Mouse (Mus musculus) Patski (cell line): ENCODE measurements around the gene Etv3. TPM values are rescaled to one million over a fixed set of nuclear protein-coding genes. Genes with fewer than 3 reads are reported as not detected.
"Not testable (repeated sequence)": the region's sequence is repeated elsewhere in the genome, so short reads cannot be mapped to it uniquely, and the experiment has no call there.

Source experiments
- ATAC-seq: fragments of 100-300 bp; one replicate; pipeline ENCODE4 v1.8.0; 2021
- CTCF ChIA-PET: fragments of 350-600 bp; sonication (Branson Sonifier 250); formaldehyde crosslinking; loops from one replicate; lab custom pipeline; 2022; ENCODE audit warnings: inconsistent platforms; lab: Charles Lee
- POLR2A ChIA-PET: fragments of 350-600 bp; sonication (Branson Sonifier 250); formaldehyde crosslinking; loops from one replicate; lab custom pipeline; 2022; ENCODE audit warnings: antibody characterized with exemption, inconsistent platforms; lab: Charles Lee
- DNase-seq: peaks from one replicate; pipeline ENCODE4 v3.0.0-alpha.2; 2011; ENCODE audit warnings: low read depth, low spot score
- H3K27me3 ChIP-seq: fragments of 371-371 bp; one replicate; pipeline ENCODE4 v1.5.1; 2021
- CTCF ChIP-seq: fragments of 100-300 bp; IDR thresholded peaks from one replicate; pipeline ENCODE4 v1.5.1; 2021
- in situ Hi-C: fragments of 300-500 bp; cut with MboI; formaldehyde crosslinking; loops from 3 replicates; pipeline ENCODE4 v1.11.1; 2018; ENCODE audit warnings: low pct_unique_long_range_greater_than_20kb, mixed read lengths
- polyA plus RNA-seq: library from polyadenylated mRNA; unstranded; gene quantifications from one replicate; pipeline ENCODE4 v1.2.3, GENCODE M21; 2021

Gene Etv3
- polyA plus RNA-seq, 1 experiment from 2014 or later: 17.7 TPM

DNA sequence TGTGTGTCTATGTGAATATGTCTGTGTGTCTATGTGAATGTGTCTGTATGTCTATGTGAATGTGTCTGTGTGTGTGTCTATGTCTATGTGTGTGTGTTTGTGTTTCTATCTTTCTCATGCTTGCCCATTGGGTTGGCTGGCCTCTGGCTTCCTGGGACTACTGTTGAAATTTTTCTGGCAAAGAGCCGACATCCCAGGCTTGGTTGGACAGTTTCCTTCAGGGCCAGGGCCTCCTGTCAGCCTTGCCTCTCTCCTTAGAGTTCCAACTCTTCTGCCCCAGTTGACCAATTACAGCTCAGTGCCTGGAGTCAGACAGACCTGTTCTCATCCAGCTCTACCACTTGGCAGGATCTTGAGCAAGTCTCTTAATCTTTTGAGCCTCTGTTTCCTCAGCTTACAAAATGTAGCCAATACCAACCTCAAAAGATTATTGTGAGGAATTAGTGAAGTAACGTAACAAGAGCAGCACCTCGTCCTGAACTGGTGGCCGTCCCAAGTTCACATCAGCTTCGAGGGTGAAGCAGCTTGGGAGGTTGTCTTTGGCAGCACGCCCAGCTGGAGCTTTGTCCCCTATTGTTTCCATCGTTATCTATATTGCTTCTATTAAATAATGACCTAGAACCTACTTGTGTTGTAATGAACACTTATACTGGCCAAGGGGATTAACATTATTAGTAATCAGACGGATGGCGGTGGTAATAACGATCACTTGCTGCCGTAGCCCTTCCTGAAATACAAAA lies 28.2 kb downstream of the Etv3 start:
- ChIA-PET POLR2A (no interaction called here), CTCF (interaction anchor here (1.2 to 1.5 kb wide), 2 partner anchors 9 to 50 kb away, joined by 3 read pairs; no protein-coding TSS in a partner anchor)
- no peak for TF ChIP-seq CTCF
- ATAC-seq (peak; percentile 5), DNase-seq (no peak)
- H3K27me3 ChIP-seq: peaks cover 6% of the 10 kb centered on the region
- in situ Hi-C loops: loop anchor here (5.0 to 10.0 kb wide), 2 partner anchors 49 to 221 kb away; no protein-coding TSS in a partner anchor

DNA sequence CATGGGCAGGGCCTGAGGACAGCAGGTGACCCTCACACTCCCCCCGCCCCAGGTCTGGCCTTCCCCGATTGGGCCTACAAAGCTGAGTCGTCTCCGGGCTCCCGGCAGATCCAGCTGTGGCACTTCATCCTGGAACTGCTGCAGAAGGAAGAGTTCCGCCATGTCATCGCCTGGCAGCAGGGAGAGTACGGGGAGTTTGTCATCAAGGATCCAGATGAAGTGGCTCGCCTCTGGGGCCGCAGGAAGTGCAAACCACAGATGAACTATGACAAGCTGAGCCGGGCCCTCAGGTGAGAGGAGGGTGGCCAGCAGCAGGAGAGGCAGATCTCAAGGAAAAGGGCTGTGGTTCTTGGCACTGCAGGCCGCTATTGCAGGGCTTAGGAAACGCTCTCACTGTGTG lies 29.7 kb downstream of the Etv3 start:
- POLR2A ChIA-PET, H3K27me3 ChIP-seq, DNase-seq, ATAC-seq: not testable (repeated sequence)
- in situ Hi-C loops: loop anchor here (5.0 to 10.0 kb wide), 3 partner anchors 50 to 313 kb away; no protein-coding TSS in a partner anchor
- CTCF ChIA-PET: interaction anchor here (0.9 to 1.9 kb wide), 2 partner anchors 10 to 50 kb away, joined by 3 to 8 read pairs; no protein-coding TSS in a partner anchor

DNA sequence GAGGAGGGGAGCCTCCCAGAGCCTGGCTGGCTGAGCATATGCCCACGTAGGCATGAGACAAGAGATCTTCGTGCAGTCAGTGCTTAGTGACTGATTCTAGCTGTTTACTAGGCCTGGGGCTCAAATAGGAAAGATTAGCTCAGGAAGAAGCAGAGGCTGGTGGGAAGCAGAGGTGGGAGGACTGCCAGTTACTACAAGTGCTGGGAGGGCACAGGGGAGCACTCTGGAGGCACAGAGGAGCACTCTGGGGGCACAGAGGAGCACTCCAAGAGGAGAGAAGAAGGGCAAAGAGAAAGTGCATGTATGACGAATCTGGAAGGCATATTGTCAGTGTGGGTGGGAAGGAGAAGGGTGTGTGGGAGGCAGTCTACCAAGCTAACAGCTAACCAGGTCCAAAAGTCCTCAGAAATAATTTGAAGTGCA lies 30.9 kb downstream of the Etv3 start:
- ChIA-PET POLR2A (no interaction called here), CTCF (interaction anchor here (1.3 to 1.9 kb wide), 3 partner anchors 35 to 52 kb away, joined by 3 to 8 read pairs (median 3); no protein-coding TSS in a partner anchor)
- DNase-seq (no peak), ATAC-seq (no peak)
- H3K27me3 ChIP-seq: no peaks in the 10 kb centered on the region
- TF ChIP-seq CTCF: no peak
- in situ Hi-C loops: loop anchor here (5.0 to 10.0 kb wide), 2 partner anchors 51 to 314 kb away; no protein-coding TSS in a partner anchor

DNA sequence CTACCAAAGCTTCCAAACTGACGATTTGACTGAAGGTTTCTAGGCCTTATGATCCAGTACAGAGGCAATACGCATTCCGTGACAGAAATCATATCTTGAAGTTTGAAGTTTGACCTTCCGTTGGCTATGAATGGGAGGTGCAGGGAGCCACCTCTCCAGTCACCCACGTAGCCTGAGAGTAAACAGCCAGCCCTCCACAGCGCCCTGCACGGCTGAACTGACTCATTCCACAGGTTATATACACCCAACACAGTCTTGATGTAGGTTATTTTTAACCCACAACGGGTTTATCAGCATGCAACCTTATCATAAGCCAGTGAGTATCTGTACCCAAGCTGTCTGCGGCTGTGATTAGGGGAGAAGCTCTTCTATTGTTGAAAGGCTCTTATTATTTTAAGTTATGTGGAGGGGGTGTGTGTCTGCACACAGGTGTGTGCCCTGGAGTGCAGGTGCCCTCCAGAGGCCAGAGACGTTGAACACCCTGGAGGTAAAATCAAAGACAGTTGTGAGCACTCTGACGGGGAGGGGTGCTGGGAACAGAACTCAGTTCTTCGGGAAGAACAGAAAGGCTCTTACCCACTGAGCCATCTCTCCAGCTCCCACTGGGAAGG lies 31.6 kb downstream of the Etv3 start:
- CTCF ChIA-PET: interaction anchor here (1.3 to 2.3 kb wide), 3 partner anchors 36 to 52 kb away, joined by 3 to 9 read pairs (median 3); no protein-coding TSS in a partner anchor

DNA sequence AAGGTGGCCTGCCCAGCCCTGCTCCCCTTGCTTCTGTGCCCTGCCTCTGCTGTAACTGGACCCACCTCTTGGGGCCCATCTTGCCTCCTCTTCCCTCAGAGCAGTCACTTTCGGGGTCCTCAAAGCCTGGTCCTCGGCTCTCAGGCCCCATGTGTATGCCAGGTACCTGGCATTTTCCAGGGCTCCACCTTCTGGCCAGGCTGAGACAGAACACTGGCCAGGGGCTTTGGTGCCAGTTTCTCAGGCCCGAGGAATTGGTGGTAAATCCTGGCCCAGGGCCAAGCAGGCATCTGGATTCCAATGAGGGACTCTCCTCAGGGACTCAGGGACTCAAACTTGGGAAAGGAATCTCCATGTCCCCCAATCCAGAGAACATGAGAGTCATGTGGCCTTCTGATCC lies 34.9 kb downstream of the Etv3 start:
- DNase-seq (no peak), ATAC-seq (no peak)
- in situ Hi-C loops: loop anchor here (10.0 kb wide), 1 partner anchor 525 kb away; no protein-coding TSS in a partner anchor
- H3K27me3 ChIP-seq: no peaks in the 10 kb centered on the region
- no peak for TF ChIP-seq CTCF
- CTCF ChIA-PET: no interaction called here
- POLR2A ChIA-PET: no interaction called here

More for the DNA sequence above, 31.6 kb downstream of the Etv3 start:
- H3K27me3 ChIP-seq: no peaks in the 10 kb centered on the region
- TF ChIP-seq CTCF: no peak
- ATAC-seq: no peak
- POLR2A ChIA-PET: interaction anchor here (0.6 kb wide), 1 partner anchor 333 kb away, joined by 4 read pairs; no protein-coding TSS in a partner anchor
- DNase-seq: no peak
- in situ Hi-C loops: loop anchor here (5.0 to 10.0 kb wide), 2 partner anchors 52 to 314 kb away; no protein-coding TSS in a partner anchor

DNA sequence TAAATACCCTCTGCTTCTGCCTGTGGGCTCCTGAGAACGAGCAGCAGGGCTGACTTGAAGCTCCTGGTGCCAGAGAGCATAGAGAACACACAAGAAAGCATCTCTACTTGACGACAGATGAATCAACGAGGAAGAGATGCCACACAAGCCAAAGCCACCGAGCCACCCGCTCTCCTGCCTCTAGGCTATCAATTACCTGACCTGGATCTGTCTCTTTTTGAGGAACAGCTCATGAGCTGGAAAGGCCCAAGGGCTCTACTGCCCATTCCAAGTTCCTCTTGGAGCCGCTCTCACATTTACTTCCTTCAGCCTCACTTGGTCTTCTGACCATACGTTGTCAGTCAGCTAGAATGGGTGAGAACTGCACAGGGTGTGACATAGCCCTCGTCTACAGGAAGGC lies 36.2 kb downstream of the Etv3 start:
- ChIA-PET POLR2A (interaction anchor here (0.6 kb wide), 1 partner anchor 343 kb away, joined by 3 read pairs; no protein-coding TSS in a partner anchor), CTCF (interaction anchor here (0.9 to 3.1 kb wide), 9 partner anchors 40 to 151 kb away, joined by 3 to 29 read pairs (median 8); no protein-coding TSS in a partner anchor)
- no peak for TF ChIP-seq CTCF
- ATAC-seq (no peak), DNase-seq (no peak)
- H3K27me3 ChIP-seq: no peaks in the 10 kb centered on the region
- in situ Hi-C loops: loop anchor here (10.0 kb wide), 1 partner anchor 527 kb away; no protein-coding TSS in a partner anchor

DNA sequence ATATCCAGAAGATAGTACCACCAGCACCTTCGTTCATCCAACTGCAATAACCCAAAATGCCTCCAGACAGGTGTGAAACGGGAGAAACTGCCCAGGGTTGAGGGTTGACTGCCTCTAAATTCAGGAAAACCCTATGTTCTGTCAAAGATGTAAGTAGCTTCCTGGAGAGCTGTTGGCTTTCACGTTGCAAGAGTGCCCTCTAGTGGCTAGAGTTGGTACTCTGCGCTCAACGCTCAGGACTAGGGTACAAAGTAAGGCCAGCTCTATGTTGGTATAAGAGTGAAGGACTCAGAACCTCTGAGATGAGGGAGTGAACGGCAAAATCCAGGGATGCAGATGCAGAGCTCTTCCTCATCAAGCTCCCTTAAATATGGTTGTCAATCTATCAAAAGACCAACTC lies 37.2 kb downstream of the Etv3 start:
- H3K27me3 ChIP-seq: no peaks in the 10 kb centered on the region
- in situ Hi-C loops: loop anchor here (10.0 kb wide), 1 partner anchor 528 kb away; no protein-coding TSS in a partner anchor
- DNase-seq (peak; percentile 60), ATAC-seq (peak; percentile 70)
- ChIA-PET CTCF (interaction anchor here (0.6 to 3.1 kb wide), 22 partner anchors 9 to 531 kb away, joined by 3 to 29 read pairs (median 5); no protein-coding TSS in a partner anchor), POLR2A (no interaction called here)
- TF ChIP-seq CTCF: peak; percentile 97

DNA sequence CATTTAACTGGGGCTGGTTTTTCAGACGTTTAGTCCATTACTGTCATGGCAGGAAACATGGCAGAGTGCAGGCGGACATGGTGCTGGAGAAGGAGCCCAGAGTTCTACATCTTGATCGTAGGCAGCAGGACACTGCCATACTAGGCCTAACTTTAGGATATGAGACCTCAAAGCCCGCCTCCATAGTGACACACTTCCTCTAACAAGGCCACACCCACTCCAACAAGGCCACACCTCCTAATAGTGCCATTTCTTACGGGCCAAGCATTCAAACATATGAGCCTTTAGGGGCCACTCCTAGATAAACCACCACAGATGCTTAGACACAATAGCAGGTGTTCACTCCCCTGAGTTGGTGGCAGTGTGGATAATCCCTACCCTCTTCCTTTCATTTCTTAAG lies 38.3 kb downstream of the Etv3 start:
- H3K27me3 ChIP-seq: no peaks in the 10 kb centered on the region

DNA sequence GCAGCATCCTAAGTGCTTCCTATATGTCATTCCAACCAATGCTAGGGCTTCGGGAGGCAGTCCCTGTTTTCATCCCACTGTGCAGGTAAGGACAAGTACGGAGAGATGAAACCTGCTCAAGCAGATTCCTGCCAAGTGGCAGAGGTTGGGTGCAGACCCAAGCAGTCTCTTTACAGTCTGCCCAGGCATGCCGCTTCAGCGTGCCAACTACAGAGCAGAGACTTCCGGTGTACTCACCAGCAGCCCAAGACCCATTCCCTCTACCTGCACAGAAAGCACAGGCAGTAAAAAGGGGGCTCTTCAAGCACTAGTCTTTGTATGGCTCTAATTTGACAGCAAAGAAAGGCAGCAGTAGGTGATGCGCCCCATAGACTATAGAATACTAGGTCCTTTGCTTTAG lies 40.4 kb downstream of the Etv3 start:
- DNase-seq (no peak), ATAC-seq (no peak)
- CTCF ChIA-PET: interaction anchor here (1.0 kb wide), 1 partner anchor 61 kb away, joined by 3 read pairs; no protein-coding TSS in a partner anchor
- TF ChIP-seq CTCF: no peak
- no peaks in the 10 kb centered on the region for H3K27me3 ChIP-seq
- in situ Hi-C loops: loop anchor here (10.0 kb wide), 1 partner anchor 531 kb away; no protein-coding TSS in a partner anchor
- POLR2A ChIA-PET: no interaction called here

More for the DNA sequence above, 38.3 kb downstream of the Etv3 start:
- in situ Hi-C loops: loop anchor here (10.0 kb wide), 1 partner anchor 529 kb away; no protein-coding TSS in a partner anchor
- no peak for ATAC-seq
- POLR2A ChIA-PET: no interaction called here
- CTCF ChIA-PET: interaction anchor here (3.1 kb wide), 1 partner anchor 59 kb away, joined by 29 read pairs; no protein-coding TSS in a partner anchor
- DNase-seq: no peak
- TF ChIP-seq CTCF: no peak

DNA sequence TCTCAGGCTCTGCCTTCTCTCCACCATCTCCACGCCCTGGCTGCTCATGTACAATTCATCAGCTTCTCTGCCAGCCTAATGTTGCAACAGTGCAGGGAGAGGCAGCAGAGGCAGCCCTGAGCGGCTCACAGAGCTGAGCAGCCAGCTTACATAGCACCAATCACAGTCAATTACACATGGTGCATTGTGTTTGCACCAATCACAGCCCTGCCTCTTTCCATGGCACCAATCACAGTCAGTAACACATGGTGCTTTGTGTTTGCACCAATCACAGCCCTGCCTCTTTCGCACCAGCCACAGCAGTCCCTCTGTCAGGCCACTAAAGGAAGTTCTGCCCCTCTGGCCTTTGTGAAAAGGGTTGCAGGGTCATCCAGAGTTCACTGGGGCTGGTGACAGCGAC lies 40.9 kb downstream of the Etv3 start:
- TF ChIP-seq CTCF: no peak
- in situ Hi-C loops: loop anchor here (10.0 kb wide), 1 partner anchor 531 kb away; no protein-coding TSS in a partner anchor
- POLR2A ChIA-PET: no interaction called here
- DNase-seq (no peak), ATAC-seq (peak; percentile 24)
- CTCF ChIA-PET: interaction anchor here (1.0 kb wide), 1 partner anchor 62 kb away, joined by 3 read pairs; no protein-coding TSS in a partner anchor
- H3K27me3 ChIP-seq: no peaks in the 10 kb centered on the region
